Mouse (Mus musculus) bone marrow, adult 2 months (tissue): ENCODE data around the gene Pakap.

Experiments used
- CTCF ChIP-seq: fragments of 200-500 bp; IDR thresholded peaks from 2 replicates; pipeline ENCODE4 v1.5.1; 2011; ENCODE audit warnings: low read length, control low read depth; ENCODE audit not compliant: control insufficient read depth, insufficient read depth
- POLR2A ChIP-seq: fragments of 200-500 bp; IDR thresholded peaks from 2 replicates; pipeline ENCODE4 v1.6.1; 2011; ENCODE audit warnings: low read depth, mild to moderate bottlenecking, control low read depth, low read length, borderline replicate concordance; ENCODE audit not compliant: control insufficient read depth

- TF ChIP-seq CTCF (no peak), POLR2A (no peak)
Observed at GRCm38 (mm10) chr4:57915216-57915965, 347.4 kb downstream of the Pakap start.
